In the genomic region with DNA sequence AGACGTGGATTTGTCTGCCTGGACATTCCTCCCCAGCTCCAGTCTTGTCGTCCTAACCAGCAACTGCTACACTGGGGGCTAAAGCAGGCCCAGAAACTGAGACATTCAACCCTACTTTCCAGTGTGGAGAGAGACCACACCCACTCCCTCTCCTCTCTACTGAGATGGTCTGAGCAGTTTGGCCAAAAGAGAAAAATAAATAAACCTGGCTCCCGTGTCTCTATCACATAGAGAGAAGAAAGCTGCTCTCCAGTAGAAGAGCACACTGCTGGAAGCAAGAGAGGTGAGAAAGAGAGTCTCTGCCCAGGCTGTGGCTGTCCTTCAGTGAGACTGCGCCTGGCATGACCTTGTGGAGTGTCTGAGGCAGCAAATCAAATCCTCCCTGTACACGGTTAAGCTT, we compare ENCODE assay signal across 23 mouse cellular contexts. TPM values are rescaled to one million over a fixed set of nuclear protein-coding genes. Genes with fewer than 3 reads are reported as not detected.
DNase-seq lines count a peak whose midpoint lies in the region; ATAC-seq and TF ChIP-seq lines count a peak whose summit lies in the region.
"Had no signal": no experiment of that assay in that cellular context is flagged by ENCODE, and none has a peak within 500 bp of the region (broad histone marks: within the 10 kb centered on the region; RNA-seq: fewer than 3 reads in every experiment).

No protein-coding gene starts in this region.

- no peaks in the 10 kb centered on the region for H3K9me3 ChIP-seq in heart, postnatal 0 days (replicated peaks; ENCODE audit: control insufficient read depth, low read length)
- H3K9me3 ChIP-seq in hindbrain, embryonic 12.5 days (replicated peaks): no peaks in the 10 kb centered on the region
- H3K9me3 ChIP-seq: forebrain, embryonic 13.5 days; heart, embryonic 15.5 days; intestine, embryonic 15.5 days; kidney, embryonic 15.5 days had no signal

- peak; percentile 46 to 67 for DNase-seq in adrenal gland, adult (ENCODE audit: inconsistent age in 2 of 2, low spot score in 1 of 2)
- DNase-seq in adrenal gland, adult 18-20 months (ENCODE audit: low spot score in 2 of 2): no peak
- no peak for DNase-seq in gastrocnemius, adult 2 months
- DNase-seq in gastrocnemius, adult 8-10 months (ENCODE audit: low spot score in 2 of 2): no peak
- DNase-seq in heart, postnatal 0 days (ENCODE audit: low spot score): no peak
- DNase-seq in heart, postnatal 10 days: no peak
- DNase-seq in adrenal gland, postnatal 25 days: peak; percentile 34
- DNase-seq: B cell, adult 2 months; cerebellum, adult 11-12 months; cerebellum, adult 9-10 months; cerebellum, postnatal 25 days; forebrain, postnatal 0 days; gastrocnemius, postnatal 10 days; heart, adult 2 months; heart, postnatal 36 days; kidney, adult 2 months had no signal

- peaks cover 5% of the 10 kb centered on the region; the same call in 1 of the 2 replicates for H3K4me1 ChIP-seq in heart, postnatal 0 days (ENCODE audit: control insufficient read depth, insufficient read depth)
- 0 out of 2 replicates have a peak, but pooled peaks cover 8% of the 10 kb centered on the region for H3K4me1 ChIP-seq in hindbrain, embryonic 12.5 days
- H3K4me1 ChIP-seq: forebrain, embryonic 13.5 days; intestine, embryonic 15.5 days had no signal

- no peak overlapping the region for H3K9ac ChIP-seq in heart, postnatal 0 days (replicated peaks; ENCODE audit: low read depth, low read length)
- no peak overlapping the region for H3K9ac ChIP-seq in hindbrain, embryonic 12.5 days
- H3K9ac ChIP-seq: forebrain, embryonic 13.5 days; forebrain, postnatal 0 days; heart, embryonic 15.5 days; hindbrain, embryonic 14.5 days; intestine, embryonic 15.5 days; kidney, embryonic 15.5 days had no signal

- no peaks in the 10 kb centered on the region for H3K36me3 ChIP-seq in heart, postnatal 0 days (replicated peaks; ENCODE audit: control insufficient read depth, insufficient read depth, low read length)
- H3K36me3 ChIP-seq in hindbrain, embryonic 12.5 days: no peaks in the 10 kb centered on the region
- H3K36me3 ChIP-seq: heart, embryonic 15.5 days; intestine, embryonic 15.5 days; kidney, embryonic 15.5 days had no signal

- no peaks in the 10 kb centered on the region for H3K27me3 ChIP-seq in heart, postnatal 0 days (ENCODE audit: control insufficient read depth, insufficient read depth, low read length)
- no peaks in the 10 kb centered on the region for H3K27me3 ChIP-seq in hindbrain, embryonic 12.5 days
- H3K27me3 ChIP-seq: forebrain, embryonic 13.5 days; heart, embryonic 15.5 days; intestine, embryonic 15.5 days; kidney, embryonic 15.5 days had no signal

- intact Hi-C loops in gastrocnemius, adult 2 months (cut with DNase I): no loop called here
- intact Hi-C loops in heart, postnatal 10 days (cut with DNase I): no loop called here

- H3K27ac ChIP-seq in gastrocnemius, adult 2 months: peak overlapping the region; percentile 67
- H3K27ac ChIP-seq in heart, postnatal 0 days (ENCODE audit: low read depth): peak overlapping the region; percentile 50
- H3K27ac ChIP-seq in hindbrain, embryonic 12.5 days: no peak overlapping the region
- H3K27ac ChIP-seq: forebrain, embryonic 13.5 days; heart, adult 2 months; heart, embryonic 15.5 days; hindbrain, embryonic 14.5 days; intestine, embryonic 15.5 days; kidney, embryonic 15.5 days had no signal

- no peak overlapping the region for H3K4me3 ChIP-seq in gastrocnemius, adult 2 months
- no peak overlapping the region for H3K4me3 ChIP-seq in heart, postnatal 0 days (ENCODE audit: low read depth, low read length)
- no peak overlapping the region for H3K4me3 ChIP-seq in hindbrain, embryonic 12.5 days
- H3K4me3 ChIP-seq: forebrain, embryonic 13.5 days; heart, adult 2 months; heart, embryonic 15.5 days; intestine, embryonic 15.5 days; kidney, embryonic 15.5 days had no signal

- ATAC-seq in heart, postnatal 0 days (ENCODE audit: insufficient read depth, low read depth): 0 out of 2 replicates have a peak, but pooled peaks have one; percentile 39
- ATAC-seq in hindbrain, embryonic 12.5 days (ENCODE audit: low FRiP score): no peak
- ATAC-seq: CD4-positive, CD25-positive, alpha-beta regulatory T cell, adult 4 months; forebrain, embryonic 13.5 days; forebrain, postnatal 0 days; intestine, embryonic 15.5 days had no signal

- no peak overlapping the region for H3K4me2 ChIP-seq in heart, postnatal 0 days (ENCODE audit: low read depth, low read length)
- no peak overlapping the region for H3K4me2 ChIP-seq in hindbrain, embryonic 12.5 days (replicated peaks)
- H3K4me2 ChIP-seq: forebrain, embryonic 13.5 days; heart, embryonic 15.5 days; hindbrain, embryonic 14.5 days; intestine, embryonic 15.5 days; kidney, embryonic 15.5 days had no signal

- TF ChIP-seq EP300 in heart, postnatal 0 days (IDR thresholded peaks at IDR 0.05; ENCODE audit: low read depth): no peak

- WGBS in heart, postnatal 0 days: 36% methylated on average over 5 of the region's 5 CpGs
- WGBS in hindbrain, embryonic 12.5 days: 80% methylated on average over 5 of the region's 5 CpGs

- TF ChIP-seq CTCF in gastrocnemius, adult 2 months (IDR thresholded peaks at IDR 0.05): no peak
- no peak for TF ChIP-seq CTCF in heart, postnatal 0 days (IDR thresholded peaks at IDR 0.05; ENCODE audit: low read depth)

RNA-seq across cellular contexts. Expression of a gene that starts 10.7 kb away (rescaled TPM):
- total RNA-seq in adrenal gland, adult 18-20 months (2021): 10 to 100 TPM; 28.4 to 31.6 TPM
- 10 to 100 TPM; 21.3 to 24.0 TPM for total RNA-seq in gastrocnemius, adult 2 months (2021)
- 10 to 100 TPM; 18.6 to 23.3 (median 21.5) TPM for total RNA-seq in gastrocnemius, adult 8-10 months (2022)
- total RNA-seq in heart, postnatal 0 days (2014; rRNA removed; ENCODE audit: low replicate concordance): 26.8 and 35.5 TPM in 2 replicates
- 11.5 and 14.9 TPM in 2 replicates for polyA plus RNA-seq in heart, postnatal 0 days (2015; fragmentation: Nextera tagmentation; extraction: Ambion mirVana)
- total RNA-seq in heart, postnatal 10 days (2021): 10 to 100 TPM; 25.3 to 29.7 TPM
- total RNA-seq in adrenal gland, postnatal 25 days (2021): 33.6 and 45.1 TPM in 2 replicates
- polyA plus RNA-seq in hindbrain, embryonic 12.5 days (2016; fragmentation: Nextera tagmentation; extraction: Ambion mirVana): 45.1 and 48.1 TPM in 2 replicates

Comparison
In these comparisons a context has a peak if more than half of its experiments do, and no peak if none do; other contexts are left out.
1. DNase-seq: peak in adrenal gland, adult (2 of 2) and adrenal gland, postnatal 25 days (single experiment); none in adrenal gland, adult 18-20 months (0 of 2), gastrocnemius, adult 2 months (single experiment), gastrocnemius, adult 8-10 months (0 of 2), heart, postnatal 0 days (single experiment) and heart, postnatal 10 days (0 of 2).